In the genomic region with DNA sequence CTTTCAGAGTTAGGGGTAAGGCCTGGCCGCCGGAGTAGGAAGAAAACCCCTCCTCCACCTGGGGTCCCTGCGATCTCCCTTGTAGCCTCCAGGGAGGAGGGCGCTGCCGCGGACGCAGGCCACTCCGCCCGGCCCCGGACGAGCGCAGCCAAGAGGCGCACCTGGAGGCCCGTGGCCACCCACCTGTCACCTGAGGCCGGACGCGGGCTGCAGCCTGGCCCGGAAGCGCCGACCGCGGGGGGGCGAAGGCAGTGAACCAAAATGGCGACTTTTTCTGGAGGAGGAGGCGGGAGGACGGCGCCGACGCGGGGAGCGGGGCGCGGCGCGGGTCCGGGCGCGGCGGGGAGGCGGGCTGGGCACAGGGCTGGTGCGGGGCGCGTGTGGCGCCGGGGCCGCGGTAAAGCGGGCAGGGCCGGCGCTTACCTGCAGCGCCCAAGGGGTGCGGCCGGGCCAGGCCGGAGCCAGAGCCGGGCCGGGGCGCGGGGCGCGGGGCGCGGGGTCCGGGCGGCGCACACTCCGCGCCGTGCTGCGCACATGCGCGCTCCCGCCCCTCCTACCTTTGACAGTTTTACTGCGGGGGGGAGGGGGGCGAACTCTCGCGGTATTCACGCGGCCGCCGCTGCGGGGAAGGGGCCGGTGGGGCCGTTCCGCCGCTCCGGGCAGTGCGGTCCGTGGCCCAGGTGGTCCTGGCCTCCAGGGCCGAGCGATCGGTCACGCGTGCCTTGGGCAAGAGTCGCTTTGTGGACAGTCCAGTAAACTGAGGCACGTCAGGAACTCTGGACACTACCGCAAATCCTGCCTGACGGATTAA, we compare ENCODE assay signal across 8 mouse cellular contexts. TPM values are rescaled to one million over a fixed set of nuclear protein-coding genes. Genes with fewer than 3 reads are reported as not detected.
DNase-seq lines count a peak whose midpoint lies in the region; ATAC-seq and TF ChIP-seq lines count a peak whose summit lies in the region.

Gene Zfp512b (minus strand): TSS at position 573 of the 811 bp plus-strand sequence.

- peak within 1 kb of the TSS; percentile 89 for H3K4me3 ChIP-seq in ES-Bruce4 (ENCODE audit: low read depth, low read length)
- peak within 1 kb of the TSS; percentile 97 for H3K4me3 ChIP-seq in forebrain, embryonic 14.5 days (ENCODE audit: low read depth, low read length)
- H3K4me3 ChIP-seq in lung, adult 2 months (replicated peaks; ENCODE audit: extremely low read depth, low read depth, low read length) = peak within 1 kb of the TSS; percentile 100
- H3K4me3 ChIP-seq in neural tube, embryonic 15.5 days (replicated peaks) = peak within 1 kb of the TSS; percentile 83

- H3K27ac ChIP-seq in ES-Bruce4 (ENCODE audit: insufficient read depth, low read length) = no peak within 1 kb of the TSS
- peak within 1 kb of the TSS; percentile 87 for H3K27ac ChIP-seq in forebrain, embryonic 14.5 days (ENCODE audit: low read depth, low read length)
- peak within 1 kb of the TSS; percentile 95 for H3K27ac ChIP-seq in neural tube, embryonic 15.5 days (replicated peaks)

- WGBS in forebrain, embryonic 14.5 days = 1% methylated on average over 80 of the region's 97 CpGs
- WGBS in lung, adult 2 months = 1% methylated on average over 87 of the region's 97 CpGs
- under 1% methylated on average over 59 of the region's 97 CpGs for WGBS in neural tube, embryonic 15.5 days

- TF ChIP-seq POLR2A in ES-Bruce4 (IDR thresholded peaks at IDR 0.05; ENCODE audit: insufficient read depth, low read length) = peak; percentile 60
- peak; percentile 98 for TF ChIP-seq POLR2A in brain, embryonic 14.5 days (IDR thresholded peaks at IDR 0.05; ENCODE audit: borderline replicate concordance, extremely low read depth, insufficient read depth, insufficient read length, poor library complexity, severe bottlenecking)
- TF ChIP-seq POLR2A in lung, adult 2 months (IDR thresholded peaks at IDR 0.05; ENCODE audit: borderline replicate concordance, extremely low read depth, low read depth, low read length) = peak; percentile 61; the same call in 1 of the 2 replicates

- peak; percentile 90 for DNase-seq in brain, embryonic 14.5 days (ENCODE audit: low read depth)
- peak; percentile 85 for DNase-seq in forebrain, embryonic 14.5 days (ENCODE audit: low spot score)
- peak; percentile 70 to 76 for DNase-seq in heart, postnatal 14 days
- DNase-seq in kidney, postnatal 4 days = peak; percentile 84 to 90
- peak; percentile 77 for DNase-seq in lung, adult 2 months
- peak; percentile 77 for DNase-seq in thymus, postnatal 25 days

- peak within 1 kb of the TSS; percentile 98 for H3K9ac ChIP-seq in ES-Bruce4 (ENCODE audit: low read depth, poor library complexity, severe bottlenecking)
- H3K9ac ChIP-seq in forebrain, embryonic 14.5 days (ENCODE audit: low read length) = peak within 1 kb of the TSS; percentile 97
- H3K9ac ChIP-seq in neural tube, embryonic 15.5 days (replicated peaks) = peak within 1 kb of the TSS; percentile 90

- intact Hi-C loops in heart, postnatal 14 days (cut with DNase I) = loop anchor here (10.0 kb wide), 1 partner anchor 408 kb away; the partner anchor contains the start of gene Ppdpf

- no peaks in the 10 kb centered on the region for H3K9me3 ChIP-seq in ES-Bruce4 (replicated peaks; ENCODE audit: control insufficient read depth, insufficient read depth, low read length, poor library complexity, severe bottlenecking)
- no peaks in the 10 kb centered on the region for H3K9me3 ChIP-seq in forebrain, embryonic 14.5 days (replicated peaks; ENCODE audit: control insufficient read depth, low read length)
- no peaks in the 10 kb centered on the region for H3K9me3 ChIP-seq in neural tube, embryonic 15.5 days (replicated peaks)

- no peaks in the 10 kb centered on the region for H3K27me3 ChIP-seq in ES-Bruce4 (ENCODE audit: control insufficient read depth, insufficient read depth, low read length, poor library complexity, severe bottlenecking)
- no peaks in the 10 kb centered on the region for H3K27me3 ChIP-seq in forebrain, embryonic 14.5 days (replicated peaks; ENCODE audit: control insufficient read depth, insufficient read depth, low read length)
- no peaks in the 10 kb centered on the region for H3K27me3 ChIP-seq in neural tube, embryonic 15.5 days (replicated peaks)

- peak within 1 kb of the TSS; percentile 84 for H3K4me2 ChIP-seq in forebrain, embryonic 14.5 days (ENCODE audit: low read length)
- H3K4me2 ChIP-seq in neural tube, embryonic 15.5 days = peak within 1 kb of the TSS; percentile 90

- no peak for TF ChIP-seq EP300 in ES-Bruce4 (IDR thresholded peaks at IDR 0.05; ENCODE audit: insufficient read depth, low read depth, low read length)

- peak; percentile 89 for ATAC-seq in forebrain, embryonic 14.5 days
- peak; percentile 90 for ATAC-seq in neural tube, embryonic 15.5 days (ENCODE audit: low FRiP score)

- TF ChIP-seq CTCF in ES-Bruce4 (IDR thresholded peaks at IDR 0.05; ENCODE audit: low read depth, low read length) = no peak
- TF ChIP-seq CTCF in brain, embryonic 14.5 days (IDR thresholded peaks at IDR 0.05; ENCODE audit: borderline replicate concordance, extremely low read depth, insufficient read depth, insufficient read length) = no peak
- no peak for TF ChIP-seq CTCF in lung, adult 2 months (IDR thresholded peaks at IDR 0.05; ENCODE audit: insufficient read depth, low read length)

- H3K4me1 ChIP-seq in ES-Bruce4 (ENCODE audit: control insufficient read depth, insufficient read depth, low read length) = no peaks in the 10 kb centered on the region
- H3K4me1 ChIP-seq in forebrain, embryonic 14.5 days (ENCODE audit: control insufficient read depth, insufficient read depth, low read length) = peaks cover 12% of the 10 kb centered on the region
- H3K4me1 ChIP-seq in lung, adult 2 months (ENCODE audit: control insufficient read depth, insufficient read depth, low read length) = no peaks in the 10 kb centered on the region; the same call in 1 of the 2 replicates
- peaks cover 43% of the 10 kb centered on the region for H3K4me1 ChIP-seq in neural tube, embryonic 15.5 days

- H3K36me3 ChIP-seq in ES-Bruce4 (ENCODE audit: control insufficient read depth, insufficient read depth, low read length, poor library complexity, severe bottlenecking) = 0 out of 2 replicates have a peak, but pooled peaks cover 2% of the 10 kb centered on the region
- H3K36me3 ChIP-seq in forebrain, embryonic 14.5 days (ENCODE audit: control insufficient read depth, insufficient read depth, low read length) = peaks cover 45% of the 10 kb centered on the region
- H3K36me3 ChIP-seq in neural tube, embryonic 15.5 days = peaks cover 47% of the 10 kb centered on the region

RNA-seq across cellular contexts. Expression of gene Zfp512b, which starts in this region (rescaled TPM):
- polyA plus RNA-seq in ES-Bruce4 (2011; ENCODE audit: insufficient read depth, insufficient read length, low read depth, missing spikeins) = 14.6 and 14.7 TPM in 2 replicates
- polyA plus RNA-seq in brain, embryonic 14.5 days (2012; rRNA removed) = 105 and 142 TPM in 2 replicates
- 30.5 and 38.6 TPM in 2 replicates for polyA plus RNA-seq in forebrain, embryonic 14.5 days (2014; fragmentation: Nextera tagmentation; extraction: Ambion mirVana)
- 10 to 100 TPM; 20.4 to 27.3 TPM for total RNA-seq in heart, postnatal 14 days (2021)
- polyA plus RNA-seq in lung, adult 2 months (2012; rRNA removed) = 37.1 and 43.7 TPM in 2 replicates
- 68.1 and 87.0 TPM in 2 replicates for polyA plus RNA-seq in neural tube, embryonic 15.5 days (2015; fragmentation: Nextera tagmentation; extraction: Ambion mirVana)
